Mouse (Mus musculus): Measurements from ENCODE around the gene Tnrc6a. TPM values are rescaled to one million over a fixed set of nuclear protein-coding genes. Genes with fewer than 3 reads are reported as not detected.
"Not testable (repeated sequence)": the region's sequence is repeated elsewhere in the genome, so short reads cannot be mapped to it uniquely, and the experiment has no call there.

Gene Tnrc6a
- polyA plus RNA-seq (2016; fragmentation: Nextera tagmentation; extraction: Ambion mirVana): 75.3 and 79.0 TPM in 2 replicates

- peaks cover 16% of the 10 kb centered on the region; the same call in 1 of the 2 replicates for H3K4me1 ChIP-seq
Observed at GRCm38 (mm10) chr7:123123665-123124298, at the start of gene Tnrc6a. TSS of gene Tnrc6a (plus strand) at chr7:123123885.

GRCm38 (mm10) chr7:123082236-123082635 is 41.4 kb upstream of the Tnrc6a start:
- no peak overlapping the region for H3K9ac ChIP-seq
- H3K4me3 ChIP-seq: no peak overlapping the region
- no peaks in the 10 kb centered on the region for H3K27me3 ChIP-seq (replicated peaks)
- no peak for ATAC-seq (ENCODE audit: low FRiP score, low read depth)
- WGBS: 79% methylated on average over 4 of the region's 4 CpGs
- no peak overlapping the region for H3K4me2 ChIP-seq (replicated peaks)
- H3K4me1 ChIP-seq: peaks cover 24% of the 10 kb centered on the region
- H3K36me3 ChIP-seq: no peaks in the 10 kb centered on the region
- no peaks in the 10 kb centered on the region for H3K9me3 ChIP-seq
- H3K27ac ChIP-seq: no peak overlapping the region

More at GRCm38 (mm10) chr7:123123665-123124298, at the start of gene Tnrc6a:
- H3K36me3 ChIP-seq: peaks cover 3% of the 10 kb centered on the region; the same call in 1 of the 2 replicates
- H3K4me3 ChIP-seq: peak within 1 kb of the TSS; percentile 95
- H3K27me3 ChIP-seq (replicated peaks): no peaks in the 10 kb centered on the region
- ATAC-seq (ENCODE audit: low FRiP score, low read depth): peak; percentile 95
- H3K4me2 ChIP-seq (replicated peaks): peak within 1 kb of the TSS; percentile 62
- no peaks in the 10 kb centered on the region for H3K9me3 ChIP-seq
- H3K27ac ChIP-seq: peak within 1 kb of the TSS; percentile 91
- WGBS: under 1% methylated on average over 55 of the region's 55 CpGs
- H3K9ac ChIP-seq: peak within 1 kb of the TSS; percentile 97

GRCm38 (mm10) chr7:123083441-123084123 is 40.1 kb upstream of the Tnrc6a start:
- H3K27ac ChIP-seq: peak overlapping the region; percentile 77; the same call in 1 of the 2 replicates
- no peaks in the 10 kb centered on the region for H3K36me3 ChIP-seq
- 31% methylated on average over 12 of the region's 12 CpGs for WGBS
- peak; percentile 58 for ATAC-seq (ENCODE audit: low FRiP score, low read depth)
- no peak overlapping the region for H3K4me3 ChIP-seq
- no peaks in the 10 kb centered on the region for H3K9me3 ChIP-seq
- peaks cover 24% of the 10 kb centered on the region for H3K4me1 ChIP-seq
- peak overlapping the region; percentile 56 for H3K4me2 ChIP-seq (replicated peaks)
- H3K9ac ChIP-seq: no peak overlapping the region
- no peaks in the 10 kb centered on the region for H3K27me3 ChIP-seq (replicated peaks)

- 2% methylated on average over 7 of the region's 7 CpGs for WGBS
- Histone ChIP-seq H3K4me2 (replicated peaks) (peak overlapping the region; percentile 56), H3K27ac (peak overlapping the region; percentile 77), H3K27me3 (replicated peaks) (no peaks in the 10 kb centered on the region), H3K9ac (0 out of 2 replicates have a peak overlapping the region, but pooled peaks have one; percentile 13), H3K36me3 (no peaks in the 10 kb centered on the region), H3K4me1 (peaks cover 24% of the 10 kb centered on the region), H3K4me3 (peak overlapping the region; percentile 15; the same call in 1 of the 2 replicates), H3K9me3 (no peaks in the 10 kb centered on the region)
- ATAC-seq (ENCODE audit: low FRiP score, low read depth): peak; percentile 94
Observed at GRCm38 (mm10) chr7:123084180-123084691, 39.4 kb upstream of the Tnrc6a start.

- H3K4me1 ChIP-seq: peaks cover 24% of the 10 kb centered on the region
- no peaks in the 10 kb centered on the region for H3K36me3 ChIP-seq
- peak; percentile 22; the same call in 1 of the 2 replicates for ATAC-seq (ENCODE audit: low FRiP score, low read depth)
- H3K4me3 ChIP-seq: no peak overlapping the region
- H3K9me3 ChIP-seq: no peaks in the 10 kb centered on the region
- H3K27ac ChIP-seq: peak overlapping the region; percentile 77
- H3K27me3 ChIP-seq (replicated peaks): no peaks in the 10 kb centered on the region
- peak overlapping the region; percentile 56 for H3K4me2 ChIP-seq (replicated peaks)
- 0 out of 2 replicates have a peak overlapping the region, but pooled peaks have one; percentile 13 for H3K9ac ChIP-seq
- 17% methylated on average over 13 of the region's 13 CpGs for WGBS
Observed at GRCm38 (mm10) chr7:123084708-123085107, 39.0 kb upstream of the Tnrc6a start.

- no peak for ATAC-seq (ENCODE audit: low FRiP score, low read depth)
- Histone ChIP-seq H3K27ac (no peak overlapping the region), H3K9me3 (0 out of 2 replicates have a peak, but pooled peaks cover 3% of the 10 kb centered on the region), H3K4me3 (no peak overlapping the region), H3K36me3 (no peaks in the 10 kb centered on the region), H3K27me3 (replicated peaks) (no peaks in the 10 kb centered on the region), H3K4me2 (replicated peaks) (no peak overlapping the region), H3K9ac (no peak overlapping the region), H3K4me1 (peaks cover 14% of the 10 kb centered on the region)
- 91% methylated on average over 4 of the region's 4 CpGs for WGBS
Observed at GRCm38 (mm10) chr7:123088920-123089319, 34.8 kb upstream of the Tnrc6a start.

- no peaks in the 10 kb centered on the region for H3K27me3 ChIP-seq (replicated peaks)
- no peak overlapping the region for H3K27ac ChIP-seq
- 0 out of 2 replicates have a peak, but pooled peaks cover 3% of the 10 kb centered on the region for H3K9me3 ChIP-seq
- no peak overlapping the region for H3K4me2 ChIP-seq (replicated peaks)
- no peak for ATAC-seq (ENCODE audit: low FRiP score, low read depth)
- H3K9ac ChIP-seq: no peak overlapping the region
- no peak overlapping the region for H3K4me3 ChIP-seq
- no peaks in the 10 kb centered on the region for H3K4me1 ChIP-seq
- WGBS: 90% methylated on average over 12 of the region's 12 CpGs
- H3K36me3 ChIP-seq: no peaks in the 10 kb centered on the region
Observed at GRCm38 (mm10) chr7:123096344-123097120, 27.2 kb upstream of the Tnrc6a start.

- no peaks in the 10 kb centered on the region for H3K4me1 ChIP-seq
- H3K27me3 ChIP-seq (replicated peaks): no peaks in the 10 kb centered on the region
- H3K4me3 ChIP-seq: no peak overlapping the region
- H3K27ac ChIP-seq: 0 out of 2 replicates have a peak overlapping the region, but pooled peaks have one; percentile 51
- no peaks in the 10 kb centered on the region for H3K36me3 ChIP-seq
- H3K4me2 ChIP-seq (replicated peaks): no peak overlapping the region
- WGBS: 24% methylated on average over 16 of the region's 16 CpGs
- ATAC-seq (ENCODE audit: low FRiP score, low read depth): peak; percentile 85
- no peak overlapping the region for H3K9ac ChIP-seq
- no peaks in the 10 kb centered on the region for H3K9me3 ChIP-seq
Observed at GRCm38 (mm10) chr7:123097891-123098750, 25.6 kb upstream of the Tnrc6a start.

- WGBS: 86% methylated on average over 3 of the region's 3 CpGs
- no peak overlapping the region for H3K4me3 ChIP-seq
- ATAC-seq (ENCODE audit: low FRiP score, low read depth): no peak
Observed at GRCm38 (mm10) chr7:123101295-123101694, 22.4 kb upstream of the Tnrc6a start.

GRCm38 (mm10) chr7:123105381-123105780 is 18.3 kb upstream of the Tnrc6a start:
- not testable (repeated sequence) for H3K27me3 ChIP-seq (replicated peaks); H3K9me3 ChIP-seq; H3K27ac ChIP-seq; ATAC-seq (ENCODE audit: low FRiP score, low read depth); H3K4me2 ChIP-seq (replicated peaks); H3K4me1 ChIP-seq; H3K4me3 ChIP-seq; H3K36me3 ChIP-seq; H3K9ac ChIP-seq
- 25% methylated on average over 1 of the region's 1 CpGs for WGBS

More at GRCm38 (mm10) chr7:123101295-123101694, 22.4 kb upstream of the Tnrc6a start:
- Histone ChIP-seq H3K9ac (no peak overlapping the region), H3K27me3 (replicated peaks) (no peaks in the 10 kb centered on the region), H3K4me2 (replicated peaks) (no peak overlapping the region), H3K27ac (no peak overlapping the region), H3K4me1 (no peaks in the 10 kb centered on the region), H3K36me3 (no peaks in the 10 kb centered on the region), H3K9me3 (no peaks in the 10 kb centered on the region)

- ATAC-seq (ENCODE audit: low FRiP score, low read depth): no peak
- no peaks in the 10 kb centered on the region for H3K4me1 ChIP-seq
- H3K4me2 ChIP-seq (replicated peaks): no peak overlapping the region
- no peaks in the 10 kb centered on the region for H3K9me3 ChIP-seq
- no peak overlapping the region for H3K4me3 ChIP-seq
- no peaks in the 10 kb centered on the region for H3K36me3 ChIP-seq
- WGBS: 71% methylated on average over 1 of the region's 1 CpGs
- no peak overlapping the region for H3K27ac ChIP-seq
- no peaks in the 10 kb centered on the region for H3K27me3 ChIP-seq (replicated peaks)
- H3K9ac ChIP-seq: no peak overlapping the region
Observed at GRCm38 (mm10) chr7:123105906-123106305, 17.8 kb upstream of the Tnrc6a start.

Data from neural tube, embryonic 12.5 days (tissue).